Mouse (Mus musculus) embryonic fibroblast, embryonic 13.5 days (primary cell): ENCODE results near the gene Chek1.

Experiments
- CTCF ChIP-seq: IDR thresholded peaks from 2 replicates; pipeline ENCODE4 v1.5.1; 2011; ENCODE audit warnings: mild to moderate bottlenecking, control low read depth, low read length, moderate library complexity, borderline replicate concordance; ENCODE audit not compliant: insufficient read depth
- POLR2A ChIP-seq: IDR thresholded peaks from 2 replicates; pipeline ENCODE4 v1.6.1; 2011; ENCODE audit warnings: low read depth, mild to moderate bottlenecking, control low read depth, low read length, moderate library complexity

DNA sequence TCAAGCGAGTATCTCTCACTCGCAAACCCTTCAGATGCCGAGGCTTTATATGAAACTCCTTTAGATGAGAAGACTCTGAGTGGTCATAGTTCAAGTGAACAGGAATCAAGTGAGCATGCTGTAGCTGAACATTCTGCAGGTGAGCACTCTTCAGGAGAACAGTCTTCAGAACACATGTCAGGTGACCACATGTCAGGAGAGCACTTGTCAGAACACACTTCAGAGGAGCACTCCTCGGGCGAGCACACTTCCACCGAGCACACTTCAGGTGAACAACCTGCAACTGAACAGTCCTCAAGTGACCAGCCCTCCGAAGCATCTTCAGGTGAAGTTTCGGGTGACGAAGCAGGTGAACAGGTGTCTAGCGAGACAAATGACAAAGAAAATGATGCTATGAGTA lies 32.6 kb downstream of the Chek1 start:
- TF ChIP-seq POLR2A (no peak), CTCF (no peak)
